Mouse (Mus musculus) granulocyte monocyte progenitor cell, adult 5-6 weeks (primary cell): ENCODE results near the gene Phactr3. TPM values are rescaled to one million over a fixed set of nuclear protein-coding genes. Genes with fewer than 3 reads are reported as not detected.

Source experiments
- ATAC-seq: replicated peaks from 2 replicates; pipeline ENCODE4 v1.8.0; 2016; ENCODE audit warnings: mild to moderate bottlenecking, moderate TSS enrichment, inconsistent platforms; ENCODE audit not compliant: poor library complexity, severe bottlenecking
- total RNA-seq, 2 experiments: library from RNA; stranded (forward) in 1 of 2; stranded (reverse) in 1 of 2; fragments of 200-712, 200-1000 nt in 1 of 2; fragments of >200 nt in 1 of 2; fragmentation: Nextera tagmentation in 1 of 2; gene quantifications; 2 replicates each; pipeline ENCODE4 v1.2.3; 2014 to 2017

The Phactr3 gene
- total RNA-seq, 2 experiments from 2014 or later, result not detected

DNA sequence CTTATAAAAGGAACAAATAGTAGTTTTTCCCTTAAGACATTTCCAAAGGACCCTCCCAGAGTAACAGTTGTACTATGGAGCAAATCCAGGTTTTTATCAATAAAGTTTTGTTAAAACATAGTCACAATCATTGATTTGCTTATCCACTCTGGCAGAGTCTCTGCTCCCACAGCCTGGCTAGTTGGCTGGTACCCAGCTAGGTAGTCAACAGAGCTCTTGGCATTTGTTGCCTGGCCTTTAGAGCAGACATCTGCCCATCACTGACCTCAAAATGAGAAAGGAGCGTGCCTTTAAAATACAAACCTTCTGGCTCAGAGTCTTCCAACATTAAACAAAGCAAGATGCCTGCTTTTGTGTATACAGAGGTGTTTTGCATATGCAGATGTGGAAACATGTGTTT is 126.1 kb downstream of the Phactr3 start:
- ATAC-seq, result no peak

- no peak for ATAC-seq
Measured at GRCm38 (mm10) chr2:178245841-178246240, 127.1 kb downstream of the Phactr3 start.

- peak; percentile 45; the same call in 1 of the 2 replicates for ATAC-seq
Measured at GRCm38 (mm10) chr2:178246767-178247166, 128.0 kb downstream of the Phactr3 start.

GRCm38 (mm10) chr2:178247274-178247673 is 128.5 kb downstream of the Phactr3 start:
- ATAC-seq, result peak; percentile 56; the same call in 1 of the 2 replicates

GRCm38 (mm10) chr2:178257117-178257825 is 138.5 kb downstream of the Phactr3 start:
- ATAC-seq, result no peak

GRCm38 (mm10) chr2:178257986-178258555 is 139.3 kb downstream of the Phactr3 start:
- no peak for ATAC-seq

- no peak for ATAC-seq
Measured at GRCm38 (mm10) chr2:178263055-178263454, 144.3 kb downstream of the Phactr3 start.

GRCm38 (mm10) chr2:178264389-178264788 is 145.6 kb downstream of the Phactr3 start:
- ATAC-seq, result peak; percentile 89

DNA sequence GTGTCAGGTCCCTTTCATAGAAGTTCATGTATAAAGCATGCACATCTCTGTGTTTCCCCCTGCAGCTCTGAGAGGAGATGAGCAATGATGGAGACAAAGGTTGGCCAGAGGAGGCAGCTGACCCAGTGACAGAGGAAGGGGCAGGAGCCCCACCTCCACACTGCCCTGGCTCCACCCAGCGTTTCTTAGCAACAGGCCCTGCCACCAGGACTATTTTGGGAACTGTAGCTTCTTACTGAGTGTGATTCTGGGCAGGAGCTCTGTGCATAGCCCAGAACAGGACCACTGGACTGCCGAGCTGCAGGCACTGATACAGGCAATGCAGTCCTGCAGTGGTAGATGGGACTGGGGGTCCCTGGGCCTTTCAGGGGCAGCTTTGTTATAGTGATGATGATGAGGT is 146.7 kb downstream of the Phactr3 start:
- no peak for ATAC-seq

DNA sequence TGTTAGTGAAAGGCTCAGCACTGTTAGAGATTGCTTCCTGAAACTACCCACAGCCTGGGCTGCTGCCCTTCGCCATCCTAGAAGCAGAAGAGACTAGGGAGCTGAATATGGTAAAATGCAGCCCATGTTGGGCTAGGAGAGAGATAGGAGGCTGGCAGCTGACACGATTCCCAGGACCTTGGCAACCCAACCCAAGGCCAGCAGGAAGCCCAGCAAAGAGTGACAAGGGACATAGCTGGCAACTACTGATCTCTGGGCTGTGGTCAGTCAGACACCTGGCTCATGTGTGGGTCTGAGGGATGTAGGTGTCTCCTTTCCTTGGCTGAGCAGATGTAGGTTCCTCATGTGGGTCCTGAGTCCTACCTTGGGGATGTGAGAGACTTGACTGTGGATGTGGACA is 152.0 kb downstream of the Phactr3 start:
- no peak for ATAC-seq

DNA sequence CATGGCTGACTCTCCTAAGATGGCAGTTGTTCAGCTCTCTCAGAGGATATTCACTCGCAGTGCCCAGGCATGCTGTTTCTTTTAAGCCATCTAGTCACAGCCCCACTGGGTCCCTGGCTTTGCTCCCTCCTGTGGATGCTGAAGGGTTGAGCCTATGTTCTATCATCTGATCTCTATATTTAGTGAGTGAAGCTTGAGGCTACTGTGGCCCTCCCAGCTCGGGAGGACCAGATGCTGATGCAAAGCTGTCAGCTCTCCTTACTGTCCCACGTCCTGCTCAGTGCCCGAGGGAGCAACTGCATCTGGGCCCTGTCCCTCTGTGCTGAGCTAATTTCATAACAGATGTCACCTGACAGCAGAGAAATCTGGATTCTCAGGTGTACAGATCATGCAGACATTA is 153.6 kb downstream of the Phactr3 start:
- no peak for ATAC-seq

GRCm38 (mm10) chr2:178274126-178274525 is 155.4 kb downstream of the Phactr3 start:
- ATAC-seq, result no peak

- peak; percentile 76 for ATAC-seq
Measured at GRCm38 (mm10) chr2:178277206-178277605, 158.4 kb downstream of the Phactr3 start.

GRCm38 (mm10) chr2:178281183-178281582 is 162.4 kb downstream of the Phactr3 start:
- no peak for ATAC-seq

DNA sequence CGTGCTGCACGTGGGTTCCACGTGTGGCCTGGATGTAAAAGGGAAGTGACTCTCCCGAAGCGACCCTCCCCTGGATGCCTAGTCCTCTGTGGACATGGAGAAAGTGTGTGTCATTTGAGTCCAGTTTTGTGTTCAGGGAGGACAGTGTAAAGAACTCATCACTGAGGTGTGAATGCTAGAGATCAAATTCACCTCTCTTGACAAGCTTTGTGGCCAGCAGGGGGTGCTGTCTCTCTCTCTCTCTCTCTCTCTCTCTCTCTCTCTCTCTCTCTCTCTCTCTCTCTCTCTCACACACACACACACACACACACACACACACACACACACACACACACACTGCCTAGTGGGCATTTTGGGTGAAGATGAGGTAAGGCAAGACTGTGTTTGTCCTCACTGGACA is 168.5 kb downstream of the Phactr3 start:
- 0 out of 2 replicates have a peak, but pooled peaks have one; percentile 9 for ATAC-seq

- ATAC-seq, result no peak
Measured at GRCm38 (mm10) chr2:178288666-178289065, 169.9 kb downstream of the Phactr3 start.

DNA sequence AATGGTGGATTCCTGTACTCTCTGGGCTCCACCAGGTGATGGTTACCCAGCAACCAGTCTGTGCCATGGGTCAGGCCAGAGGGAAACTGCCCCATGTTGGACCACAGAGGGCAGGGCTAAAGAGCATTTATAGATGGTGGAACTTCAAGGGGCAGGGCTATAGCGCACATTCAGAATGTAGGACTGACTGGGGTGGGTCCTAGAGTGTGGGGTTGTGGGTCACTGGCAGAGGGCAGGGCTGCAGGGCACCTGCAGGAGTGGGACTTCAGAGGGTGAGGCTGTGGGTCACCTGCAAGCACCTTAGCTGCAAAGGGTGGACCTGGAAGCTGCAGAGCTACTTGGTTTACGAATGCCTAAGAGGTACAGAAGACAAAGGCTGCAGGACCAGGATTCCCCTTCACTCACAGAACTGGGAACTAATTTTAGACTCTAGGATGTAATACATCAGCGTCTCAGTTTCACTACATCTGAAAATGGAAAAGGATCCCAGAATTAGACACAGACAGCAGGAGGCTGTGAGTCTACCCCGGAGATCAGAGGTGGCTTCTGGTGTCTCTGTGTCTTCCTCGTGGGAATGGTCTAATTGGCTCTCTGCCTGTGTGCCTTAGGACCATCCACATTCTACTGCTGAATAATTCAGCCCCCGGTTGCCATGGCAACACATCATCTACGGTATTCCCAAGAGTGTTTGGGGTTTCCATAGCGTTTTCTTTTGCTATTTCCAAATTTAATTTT is 184.8 kb downstream of the Phactr3 start:
- ATAC-seq, result no peak

DNA sequence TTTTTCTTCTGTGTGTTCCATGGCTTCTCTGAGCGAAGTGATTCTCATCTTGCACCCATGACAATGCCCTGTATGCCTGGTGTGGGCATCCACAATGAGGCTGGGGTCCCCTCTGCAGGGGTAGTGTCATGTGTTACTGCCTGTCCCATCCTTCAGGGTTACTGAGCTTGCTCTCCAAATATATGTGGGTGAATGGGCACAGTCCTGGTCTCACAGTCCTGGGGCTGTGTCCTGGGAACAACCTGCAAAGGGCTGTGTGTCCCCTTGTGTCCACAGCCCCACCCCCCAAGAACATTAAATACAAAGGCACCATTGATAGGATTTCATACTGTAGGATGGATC is 185.4 kb downstream of the Phactr3 start:
- no peak for ATAC-seq

GRCm38 (mm10) chr2:178304669-178305068 is 185.9 kb downstream of the Phactr3 start:
- no peak for ATAC-seq

DNA sequence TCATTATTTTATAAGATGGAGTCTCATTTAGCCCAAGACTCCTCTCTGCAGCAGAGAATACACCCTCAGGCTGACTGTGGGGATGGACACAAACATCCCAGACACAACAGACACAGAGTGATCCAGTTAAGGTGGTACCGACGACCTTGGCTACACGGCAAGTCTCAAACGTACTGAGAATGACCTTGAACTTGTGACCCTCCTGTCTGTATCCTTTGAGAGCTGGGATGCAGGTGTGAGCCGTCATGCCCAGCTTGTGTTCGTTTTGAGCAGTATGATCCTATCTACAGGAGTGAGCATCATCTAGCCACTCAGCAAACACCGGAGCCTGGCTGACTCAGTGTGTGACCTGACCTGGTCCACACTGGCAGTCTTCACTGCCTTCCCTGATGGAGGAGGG is 194.8 kb downstream of the Phactr3 start:
- no peak for ATAC-seq

- no peak for ATAC-seq
Measured at GRCm38 (mm10) chr2:178316281-178316680, 197.5 kb downstream of the Phactr3 start.
